Mouse (Mus musculus): ENCODE results near the gene Ankrd35.
"Not testable (repeated sequence)": the region's sequence is repeated elsewhere in the genome, so short reads cannot be mapped to it uniquely, and the experiment has no call there.

Gene Ankrd35

GRCm38 (mm10) chr3:96669727-96670468, at the start of gene Ankrd35:
Gene Ankrd35, plus strand, starts transcription at chr3:96670131.
- peak; percentile 73 to 82 for DNase-seq

- DNase-seq = no peak
These were observed 46.7 kb upstream of the Ankrd35 start for GRCm38 (mm10) chr3:96623201-96623600.

DNA sequence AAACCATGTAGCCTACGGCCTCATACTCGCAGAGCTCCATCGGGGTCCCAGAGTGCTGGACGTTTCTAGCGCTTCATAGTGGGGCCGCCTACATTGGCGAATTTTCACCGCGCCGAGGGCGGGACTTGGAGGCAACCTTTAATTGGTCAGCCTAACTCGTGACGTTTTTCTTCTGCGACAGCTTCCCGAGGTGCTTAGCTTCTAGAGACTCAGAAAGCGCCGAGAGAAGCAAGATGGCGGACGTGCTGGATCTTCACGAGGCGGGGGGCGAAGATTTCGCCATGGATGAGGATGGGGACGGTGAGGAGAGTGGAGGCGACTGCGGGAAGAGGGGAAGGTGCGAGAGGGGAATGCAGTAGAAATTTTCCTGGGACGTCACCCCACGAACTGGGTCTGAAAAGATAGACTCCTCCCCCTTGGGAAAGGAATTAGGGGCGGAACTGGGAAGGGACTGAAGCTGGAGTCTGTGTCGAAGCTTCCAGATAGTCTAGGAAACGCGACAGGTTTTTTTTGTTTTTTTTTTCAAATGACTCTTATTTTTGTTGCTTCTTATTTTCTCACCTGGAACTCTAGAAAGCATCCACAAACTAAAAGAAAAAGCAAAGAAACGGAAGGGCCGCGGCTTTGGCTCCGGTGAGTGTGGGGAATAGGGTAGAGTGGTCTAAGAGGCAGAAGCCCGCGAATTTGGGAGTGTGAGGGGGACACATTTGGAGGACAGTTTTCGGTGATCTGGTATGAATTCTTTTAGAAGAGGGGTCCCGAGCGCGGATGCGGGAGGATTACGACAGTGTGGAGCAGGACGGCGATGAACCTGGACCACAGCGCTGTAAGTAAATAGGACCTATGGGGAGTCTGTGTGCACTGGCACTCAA, 40.0 kb upstream of the Ankrd35 start, which contains the start of gene Rbm8a:
TSS of gene Rbm8a (plus strand) at position 205 of the 872 bp plus-strand sequence.
- peak; percentile 91 to 92 for DNase-seq

DNA sequence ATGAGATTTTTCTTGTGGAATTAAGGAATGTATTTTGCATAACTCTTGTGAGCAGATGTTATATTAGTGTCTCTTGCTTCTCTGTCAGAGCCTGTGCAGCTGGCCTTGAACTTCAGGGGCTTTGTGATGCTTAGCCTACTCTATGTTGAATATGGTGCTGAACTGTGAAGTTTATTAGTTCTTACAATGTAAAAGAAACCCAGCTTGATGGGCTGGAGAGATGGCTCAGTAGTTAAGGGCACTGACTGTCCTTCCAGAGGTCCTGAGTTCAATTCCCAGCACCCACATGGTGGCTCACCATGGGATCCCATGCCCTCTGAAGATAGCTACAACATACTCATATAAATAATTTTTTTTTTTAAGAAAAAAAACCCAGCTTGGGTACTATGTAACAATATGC, 37.9 kb upstream of the Ankrd35 start:
- no peak for DNase-seq

- DNase-seq = no peak
These were observed 35.9 kb upstream of the Ankrd35 start for GRCm38 (mm10) chr3:96634015-96634414.

GRCm38 (mm10) chr3:96634928-96635879, 34.7 kb upstream of the Ankrd35 start, which contains the start of the genes Pex11b and Gm42957:
Gene Pex11b, plus strand, starts transcription at chr3:96635376.
Gene Gm42957, plus strand, starts transcription at chr3:96635474.
- DNase-seq = peak; percentile 83 to 85

GRCm38 (mm10) chr3:96635906-96636305, 34.0 kb upstream of the Ankrd35 start:
- DNase-seq = no peak

DNA sequence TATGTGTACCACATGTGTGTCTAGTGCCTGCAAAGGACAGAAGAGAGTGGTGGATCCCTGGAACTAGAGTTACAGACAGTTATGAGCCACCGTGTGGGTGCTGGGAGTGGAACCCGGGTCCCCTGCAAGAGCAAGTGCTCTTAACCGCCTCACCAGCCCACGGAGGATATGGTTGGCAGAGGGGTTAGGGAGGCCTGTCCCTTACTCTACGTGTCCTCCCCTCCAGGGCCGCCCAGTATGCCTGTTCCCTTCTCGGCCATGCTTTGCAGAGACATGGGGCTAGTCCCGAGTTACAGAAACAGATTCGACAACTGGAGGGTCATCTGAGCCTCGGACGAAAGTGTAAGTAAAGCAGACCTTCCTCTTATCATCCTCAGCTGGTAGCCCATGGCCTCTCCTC, 33.5 kb upstream of the Ankrd35 start:
- no peak for DNase-seq

DNA sequence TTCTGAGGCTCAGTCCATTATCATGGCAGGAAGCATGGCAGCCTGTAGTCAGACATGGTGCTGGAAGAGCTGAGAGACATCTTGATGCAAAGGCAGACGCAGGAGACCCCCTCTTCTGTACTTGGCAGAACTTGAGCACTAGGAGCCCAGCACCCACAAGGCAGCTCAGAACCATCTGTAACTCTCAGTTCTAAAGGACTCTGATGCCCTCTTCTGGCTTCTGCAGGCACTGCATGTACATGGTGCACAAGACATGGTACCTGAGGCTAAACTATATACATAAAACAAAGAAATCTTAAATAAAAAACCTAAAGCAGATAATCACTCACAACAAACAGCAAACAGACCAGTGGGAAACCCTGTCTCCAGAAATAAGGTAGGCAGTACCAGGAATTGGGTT, 30.7 kb upstream of the Ankrd35 start:
- peak; percentile 67 to 78 for DNase-seq

- DNase-seq = no peak
These were observed 24.8 kb upstream of the Ankrd35 start, which contains the start of gene Itga10 for GRCm38 (mm10) chr3:96645018-96645649. Gene Itga10, plus strand, starts transcription at chr3:96645584.

- DNase-seq = no peak
These were observed 22.6 kb upstream of the Ankrd35 start for GRCm38 (mm10) chr3:96647365-96647764.

GRCm38 (mm10) chr3:96660901-96661300, 9.0 kb upstream of the Ankrd35 start:
- no peak for DNase-seq

- no peak for DNase-seq
These were observed 7.1 kb upstream of the Ankrd35 start for GRCm38 (mm10) chr3:96662731-96663316.

DNA sequence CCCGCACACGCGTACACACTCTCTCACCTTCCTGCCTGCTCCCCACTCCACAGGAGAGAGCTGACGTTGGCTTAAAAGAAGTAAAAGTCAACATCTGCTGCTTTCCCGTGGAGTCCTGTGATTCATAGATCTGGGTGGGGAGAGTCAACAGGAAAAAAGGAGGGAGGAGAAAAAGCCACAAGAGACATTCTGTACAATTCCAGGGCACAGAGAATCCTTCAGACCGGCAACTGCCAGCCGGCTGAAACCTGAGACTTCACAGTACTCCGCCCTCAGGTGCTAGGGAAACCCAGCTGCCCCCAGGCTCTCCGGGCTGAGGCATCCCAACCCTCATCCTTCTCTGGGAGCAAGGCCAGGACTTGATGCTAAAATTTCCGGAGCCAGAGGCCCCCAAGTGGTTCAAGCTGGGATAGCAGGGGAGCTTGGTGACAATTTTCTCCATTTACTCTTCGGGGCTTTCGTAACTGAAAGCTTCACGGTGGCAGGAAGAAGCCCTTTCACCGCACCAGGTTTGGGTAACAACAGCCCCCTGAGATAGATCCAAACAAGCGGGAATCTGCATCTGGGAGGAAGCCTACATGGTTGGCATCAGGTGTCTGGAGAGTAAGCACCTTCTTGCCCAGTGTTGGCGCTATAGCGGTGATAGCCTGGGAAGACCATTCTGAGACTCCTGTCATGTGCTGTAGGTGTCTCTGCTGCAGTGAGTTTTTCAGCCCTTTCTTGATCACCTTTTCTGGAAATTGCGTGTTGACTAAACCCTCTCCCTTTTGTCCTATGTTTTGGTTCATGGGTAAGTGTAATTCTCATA, 6.3 kb upstream of the Ankrd35 start:
- peak; percentile 61 to 74 for DNase-seq

DNA sequence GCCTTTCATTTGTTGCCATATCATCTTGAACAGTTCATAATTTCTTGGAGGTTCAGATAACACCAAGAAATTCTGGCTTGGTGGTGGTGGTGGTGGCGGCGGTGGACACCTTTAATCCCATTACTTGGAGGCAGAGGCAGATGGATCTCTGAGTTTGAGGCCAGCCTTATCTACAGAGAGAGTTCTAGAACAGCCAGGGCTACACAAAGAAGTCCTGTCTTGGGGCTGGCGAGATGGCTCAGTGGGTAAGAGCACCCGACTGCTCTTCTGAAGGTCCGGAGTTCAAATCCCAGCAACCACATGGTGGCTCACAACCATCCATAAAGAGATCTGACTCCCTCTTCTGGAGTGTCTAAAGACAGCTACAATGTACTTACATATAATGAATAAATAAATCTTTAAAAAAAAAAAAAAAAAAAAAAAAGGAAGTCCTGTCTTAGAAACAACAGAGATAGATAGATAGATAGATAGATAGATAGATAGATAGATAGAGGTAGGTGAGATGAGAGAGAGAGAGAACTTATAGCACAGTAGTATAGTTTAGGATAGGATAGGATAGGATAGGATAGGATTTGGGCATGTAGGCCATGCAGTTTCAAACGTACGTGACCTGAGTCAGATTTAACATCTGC, 4.1 kb upstream of the Ankrd35 start:
- DNase-seq = not testable (repeated sequence)

- no peak for DNase-seq
These were observed 3.0 kb upstream of the Ankrd35 start for GRCm38 (mm10) chr3:96666916-96667315.

DNA sequence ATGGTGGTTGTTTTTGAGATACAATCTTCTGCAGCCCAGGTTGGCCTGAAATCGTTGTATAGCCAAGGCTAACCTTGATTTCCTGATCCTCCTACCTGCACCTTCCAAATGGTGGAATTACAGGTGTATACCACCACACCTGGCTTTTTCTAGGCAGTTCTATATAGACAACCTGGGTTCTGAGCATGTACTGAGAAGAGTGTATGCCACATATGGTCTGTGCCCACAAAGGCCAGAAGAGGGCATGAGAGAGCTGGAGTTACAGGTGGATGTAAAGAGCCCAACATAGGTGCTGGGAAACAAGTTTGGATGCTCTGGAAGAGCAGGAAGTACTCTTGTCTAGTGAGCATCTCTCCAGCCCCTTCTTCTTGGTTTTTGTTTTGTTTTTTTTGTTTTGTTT, 2.6 kb upstream of the Ankrd35 start:
- peak; percentile 26 to 34 for DNase-seq

GRCm38 (mm10) chr3:96668424-96669067, 1.4 kb upstream of the Ankrd35 start:
- DNase-seq = no peak

- DNase-seq = no peak
These were observed 1.6 kb downstream of the Ankrd35 start for GRCm38 (mm10) chr3:96671519-96671918.

GRCm38 (mm10) chr3:96673514-96673913, 3.6 kb downstream of the Ankrd35 start:
- DNase-seq = no peak

Data from thymus, postnatal 36 days (tissue).